Mouse (Mus musculus): ENCODE data around the gene Zfp616. TPM values are rescaled to one million over a fixed set of nuclear protein-coding genes. Genes with fewer than 3 reads are reported as not detected.

Zfp616 gene
- not detected for polyA plus RNA-seq (2017; shearing (Covaris generic))

DNA sequence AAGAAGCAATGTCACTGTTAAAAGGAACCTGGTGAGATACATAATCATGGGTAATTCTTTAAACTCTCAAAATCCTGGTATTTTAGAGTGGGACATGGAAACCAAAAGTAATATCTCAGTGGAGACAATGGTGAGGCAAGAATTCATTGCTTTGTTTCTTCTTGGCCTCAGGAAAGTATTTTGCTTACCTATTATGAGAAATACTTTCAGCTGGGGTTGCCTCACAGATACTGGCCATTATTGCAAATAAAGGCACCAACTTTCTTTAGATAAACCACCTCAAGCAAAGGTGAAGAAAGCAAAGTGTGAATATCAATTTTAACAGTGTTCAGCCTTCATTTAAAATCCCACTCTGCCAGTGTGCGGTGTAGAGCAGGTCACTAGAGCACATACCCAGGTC is at the start of gene Zfp616:
Zfp616 (plus strand) TSS at position 301 of the 400 bp plus-strand sequence.

DNA sequence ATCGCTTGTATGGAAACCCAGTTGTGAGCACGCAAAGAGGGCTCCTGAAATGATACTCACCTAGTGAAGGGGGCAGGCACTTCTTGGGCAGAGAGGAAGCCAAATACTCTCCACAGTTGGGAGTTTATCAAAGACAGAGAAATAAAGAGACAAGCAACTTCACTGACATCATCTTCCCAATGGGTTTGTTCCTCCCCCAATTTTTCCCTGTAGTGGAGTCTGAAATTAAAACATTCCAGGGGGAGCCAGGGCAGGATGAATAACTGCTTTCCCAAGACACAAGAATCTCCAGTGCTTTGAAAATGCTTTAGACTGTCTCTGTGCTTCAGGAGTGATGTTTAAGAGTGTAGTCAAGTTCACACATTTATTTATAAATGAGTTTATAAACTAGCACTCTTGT is 13.3 kb upstream of the Zfp616 start, which contains the start of the genes Olfr139 and Olfr399:
Olfr139 (minus strand) TSS at position 101 of the 400 bp plus-strand sequence.
Olfr399 (minus strand) TSS at position 165 of the 400 bp plus-strand sequence.

DNA sequence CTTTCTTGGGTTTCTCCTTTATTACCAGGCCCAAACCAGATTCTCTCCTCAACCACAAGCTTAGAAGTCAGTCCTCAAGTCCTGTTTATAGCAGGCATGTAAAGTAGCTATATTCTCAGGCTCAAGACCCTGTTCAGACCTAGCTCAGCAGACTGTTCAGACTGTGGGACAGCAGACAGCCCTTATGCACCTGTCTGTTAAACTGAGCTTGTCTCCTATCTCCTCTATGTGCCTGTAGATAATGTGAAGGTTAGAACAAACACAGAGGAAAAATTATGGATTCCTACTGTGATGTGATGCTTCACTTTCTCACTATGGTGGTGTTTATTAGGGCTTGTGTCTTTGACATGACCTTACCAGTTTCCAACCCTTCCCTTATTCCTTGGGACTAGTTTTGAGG is 43.7 kb downstream of the Zfp616 start, which contains the start of gene Olfr401:
Olfr401 (plus strand) TSS at position 301 of the 400 bp plus-strand sequence.

Other genes with a start within 250 kb of the Zfp616 start
- not detected for gene Olfr393, start 218.5 kb upstream of the Zfp616 start, polyA plus RNA-seq (2017; shearing (Covaris generic))
- not detected for gene Olfr394, start 179.2 kb upstream of the Zfp616 start, polyA plus RNA-seq (2017; shearing (Covaris generic))
- not detected for gene Olfr395, start 160.7 kb upstream of the Zfp616 start, polyA plus RNA-seq (2017; shearing (Covaris generic))
- not detected for gene Olfr23, start 133.3 kb upstream of the Zfp616 start, polyA plus RNA-seq (2017; shearing (Covaris generic))
- gene Olfr397, start 109.1 kb upstream of the Zfp616 start, polyA plus RNA-seq (2017; shearing (Covaris generic)), result not detected
- not detected for gene Olfr398, start 79.5 kb upstream of the Zfp616 start, polyA plus RNA-seq (2017; shearing (Covaris generic))
- not detected for gene Olfr139, start 13.4 kb upstream of the Zfp616 start, polyA plus RNA-seq (2017; shearing (Covaris generic))
- not detected for gene Olfr399, start 13.3 kb upstream of the Zfp616 start, polyA plus RNA-seq (2017; shearing (Covaris generic))
- gene Olfr401, start 43.8 kb downstream of the Zfp616 start, polyA plus RNA-seq (2017; shearing (Covaris generic)), result not detected
- gene Olfr402, start 83.6 kb downstream of the Zfp616 start, polyA plus RNA-seq (2017; shearing (Covaris generic)), result not detected
- gene Olfr403, start 116.3 kb downstream of the Zfp616 start, polyA plus RNA-seq (2017; shearing (Covaris generic)), result not detected
- not detected for gene Olfr43, start 141.4 kb downstream of the Zfp616 start, polyA plus RNA-seq (2017; shearing (Covaris generic))
- not detected for gene Olfr406, start 189.9 kb downstream of the Zfp616 start, polyA plus RNA-seq (2017; shearing (Covaris generic))
- gene Olfr59, start 213.8 kb downstream of the Zfp616 start, polyA plus RNA-seq (2017; shearing (Covaris generic)), result not detected

Measured in activated CD4-positive, CD25-positive, alpha-beta regulatory T cell, adult 9 weeks (primary cell).